Mouse (Mus musculus) CH12.LX (cell line): ENCODE results near the gene Tiam1. TPM values are rescaled to one million over a fixed set of nuclear protein-coding genes. Genes with fewer than 3 reads are reported as not detected.

ENCODE experiments used
- DNase-seq: peaks from one replicate; pipeline ENCODE4 v3.0.0-alpha.2; 2013; ENCODE audit errors: extremely low read depth
- H3K27ac ChIP-seq: 2 replicates; pipeline ENCODE4 v1.5.1; 2012; ENCODE audit warnings: low read depth, mild to moderate bottlenecking, control low read depth, moderate library complexity; ENCODE audit not compliant: insufficient read depth
- H3K27me3 ChIP-seq: replicated peaks from 2 replicates; pipeline ENCODE3; 2012; ENCODE audit warnings: inconsistent platforms
- H3K36me3 ChIP-seq, 2 experiments: replicated peaks in 1 of 2; 2 replicates each; pipeline versions ENCODE3 to v1.6.1; 2012; ENCODE audit warnings: inconsistent platforms in 1 of 2, low read length in 1 of 2, mild to moderate bottlenecking in 1 of 2, mixed read lengths in 1 of 2, moderate library complexity in 1 of 2; ENCODE audit not compliant: control insufficient read depth in 1 of 2, insufficient read depth in 1 of 2
- H3K4me1 ChIP-seq, 2 experiments: 2 replicates each; pipeline ENCODE4 v1.6.1; 2012; ENCODE audit warnings: inconsistent platforms in 1 of 2, moderate library complexity in 1 of 2; ENCODE audit not compliant: insufficient read depth in 2 of 2, control insufficient read depth in 1 of 2
- H3K4me2 ChIP-seq: 2 replicates; pipeline ENCODE4 v1.6.1; 2012; ENCODE audit warnings: low read depth, mild to moderate bottlenecking, control low read depth; ENCODE audit not compliant: poor library complexity, insufficient read depth, severe bottlenecking
- H3K4me3 ChIP-seq, 3 experiments: fragments of 150-350 bp in 1 of 3; sonication (generic) in 1 of 3; replicated peaks in 1 of 3; 2 replicates each; pipeline versions ENCODE3 to v1.5.1; 2011 to 2012; ENCODE audit warnings: low read depth in 2 of 3, low read length in 2 of 3, mild to moderate bottlenecking in 2 of 3, moderate library complexity in 2 of 3, control low read depth in 1 of 3, improper control_type of control experiment in 1 of 3, inconsistent platforms in 1 of 3, mixed read lengths in 1 of 3; ENCODE audit not compliant: poor library complexity in 1 of 3
- H3K79me2 ChIP-seq: replicated peaks from 2 replicates; pipeline ENCODE4 v1.6.1; 2012; ENCODE audit warnings: mild to moderate bottlenecking, moderate library complexity; ENCODE audit not compliant: control insufficient read depth, poor library complexity, insufficient read depth, severe bottlenecking; ENCODE audit errors: extremely low read depth
- H3K9ac ChIP-seq: 2 replicates; pipeline ENCODE4 v1.6.1; 2012; ENCODE audit warnings: low read depth, mild to moderate bottlenecking, control low read depth, moderate library complexity; ENCODE audit not compliant: insufficient read depth
- H3K9me3 ChIP-seq: replicated peaks from 2 replicates; pipeline ENCODE3; 2012; ENCODE audit warnings: low read length, inconsistent platforms, mixed read lengths
- CTCF ChIP-seq, 2 experiments: IDR thresholded peaks in 1 of 2; conservative IDR thresholded peaks in 1 of 2; 2 replicates each; pipeline ENCODE4 v1.5.1; 2011 to 2012; ENCODE audit warnings: low read depth in 2 of 2, low read length in 2 of 2, improper control_type of control experiment in 1 of 2, inconsistent platforms in 1 of 2, mild to moderate bottlenecking in 1 of 2, moderate library complexity in 1 of 2
- E2F4 ChIP-seq: IDR thresholded peaks from 2 replicates; pipeline ENCODE4 v1.6.1; 2011; ENCODE audit warnings: low read depth, low read length, improper control_type of control experiment; ENCODE audit not compliant: insufficient replicate concordance
- EP300 ChIP-seq: IDR thresholded peaks from 2 replicates; pipeline ENCODE4 v1.6.1; 2011; ENCODE audit warnings: low read length, improper control_type of control experiment
- GABPA ChIP-seq: IDR thresholded peaks from 2 replicates; pipeline ENCODE4 v1.6.1; 2012; ENCODE audit warnings: low read depth, low read length, improper control_type of control experiment, inconsistent platforms; ENCODE audit not compliant: insufficient replicate concordance
- HCFC1 ChIP-seq: IDR thresholded peaks from 2 replicates; pipeline ENCODE4 v1.6.1; 2012; ENCODE audit warnings: low read depth, mild to moderate bottlenecking, inconsistent platforms, low read length, improper control_type of control experiment
- IRF4 ChIP-seq: IDR thresholded peaks from 2 replicates; pipeline ENCODE4 v1.6.1; 2014; ENCODE audit warnings: low read depth, mild to moderate bottlenecking, inconsistent platforms, low read length, improper control_type of control experiment
- JUN ChIP-seq: IDR thresholded peaks from 2 replicates; pipeline ENCODE4 v1.6.1; 2011; ENCODE audit warnings: low read depth, mild to moderate bottlenecking, low read length, improper control_type of control experiment, moderate library complexity; ENCODE audit not compliant: insufficient read depth
- JUND ChIP-seq: conservative IDR thresholded peaks from 2 replicates; pipeline ENCODE4 v1.6.1; 2011; ENCODE audit warnings: low read depth, low read length, improper control_type of control experiment
- KAT2A ChIP-seq: IDR thresholded peaks from 2 replicates; pipeline ENCODE4 v1.6.1; 2012; ENCODE audit warnings: low read length, improper control_type of control experiment, inconsistent platforms; ENCODE audit not compliant: insufficient replicate concordance
- MAFK ChIP-seq: IDR thresholded peaks from 2 replicates; pipeline ENCODE4 v1.6.1; 2011; ENCODE audit warnings: low read length, improper control_type of control experiment; ENCODE audit not compliant: insufficient replicate concordance
- MAZ ChIP-seq: IDR thresholded peaks from 2 replicates; pipeline ENCODE4 v1.6.1; 2012; ENCODE audit warnings: low read depth, mild to moderate bottlenecking, inconsistent platforms, low read length, improper control_type of control experiment, moderate library complexity
- MYC ChIP-seq: IDR thresholded peaks from 2 replicates; pipeline ENCODE4 v1.6.1; 2011; ENCODE audit warnings: low read depth, mild to moderate bottlenecking, improper control_type of control experiment, low read length
- NELFE ChIP-seq: IDR thresholded peaks from 2 replicates; pipeline ENCODE4 v1.6.1; 2011; ENCODE audit warnings: low read depth, low read length, improper control_type of control experiment
- PAX5 ChIP-seq: IDR thresholded peaks from 2 replicates; pipeline ENCODE4 v1.6.1; 2012; ENCODE audit warnings: low read length, inconsistent platforms, mixed read lengths
- POLR2A ChIP-seq: IDR thresholded peaks from 2 replicates; pipeline ENCODE4 v1.6.1; 2011; ENCODE audit warnings: low read depth, mild to moderate bottlenecking, improper control_type of control experiment, low read length
- POLR2AphosphoS2 ChIP-seq: IDR thresholded peaks from 2 replicates; pipeline ENCODE4 v1.6.1; 2011; ENCODE audit warnings: low read depth, low read length, improper control_type of control experiment
- RAD21 ChIP-seq: IDR thresholded peaks from 2 replicates; pipeline ENCODE4 v1.6.1; 2011; ENCODE audit warnings: low read depth, mild to moderate bottlenecking, low read length, improper control_type of control experiment, moderate library complexity
- TCF12 ChIP-seq: IDR thresholded peaks from 2 replicates; pipeline ENCODE4 v1.6.1; 2014; ENCODE audit warnings: low read depth, mild to moderate bottlenecking, inconsistent platforms, low read length, improper control_type of control experiment
- UBTF ChIP-seq: IDR thresholded peaks from 2 replicates; pipeline ENCODE4 v1.6.1; 2012; ENCODE audit warnings: low read depth, mild to moderate bottlenecking, inconsistent platforms, low read length, improper control_type of control experiment, moderate library complexity
- USF2 ChIP-seq: conservative IDR thresholded peaks from 2 replicates; pipeline ENCODE4 v1.6.1; 2011; ENCODE audit warnings: low read depth, low read length, improper control_type of control experiment
- ZC3H11A ChIP-seq: IDR thresholded peaks from 2 replicates; pipeline ENCODE4 v1.6.1; 2012; ENCODE audit warnings: low read depth, mild to moderate bottlenecking, inconsistent platforms, low read length, improper control_type of control experiment
- ZKSCAN1 ChIP-seq: IDR thresholded peaks from 2 replicates; pipeline ENCODE4 v1.6.1; 2012; ENCODE audit warnings: low read depth, inconsistent platforms, low read length, improper control_type of control experiment, borderline replicate concordance
- ZMIZ1 ChIP-seq: IDR thresholded peaks from 2 replicates; pipeline ENCODE4 v1.6.1; 2012; ENCODE audit warnings: low read depth, mild to moderate bottlenecking, inconsistent platforms, low read length, improper control_type of control experiment
- ZNF384 ChIP-seq: IDR thresholded peaks from 2 replicates; pipeline ENCODE4 v1.6.1; 2012; ENCODE audit warnings: low read depth, low read length, improper control_type of control experiment, inconsistent platforms
- dilution Hi-C: fragments of 300-500 bp; cut with MboI; formaldehyde crosslinking; loops from 2 replicates; pipeline ENCODE4 v1.14.3; 2020; ENCODE audit warnings: low sequenced_read_pairs; ENCODE audit not compliant: extremely low pct_unique_long_range_greater_than_20kb, extremely low pct_ligation_motif_present
- in situ Hi-C: fragments of 300-500 bp; cut with MboI; formaldehyde crosslinking; loops from 3 replicates; pipeline ENCODE4 v1.14.3; 2019; ENCODE audit warnings: low sequenced_read_pairs, low pct_ligation_motif_present, low pct_unique_long_range_greater_than_20kb, mixed read lengths
- polyA plus RNA-seq: library from polyadenylated mRNA; unstranded; fragments of >175 nt; gene quantifications from 2 replicates; pipeline ENCODE4 v1.2.1, GENCODE M21; 2012; ENCODE audit warnings: low read depth; ENCODE audit not compliant: insufficient read length
- total RNA-seq, 2 experiments: library from RNA; depleted of rRNA; stranded (reverse); fragments of 300-350 nt in 1 of 2; fragments of >200 nt in 1 of 2; gene quantifications; 2 replicates each; pipeline ENCODE4 v1.2.3; 2012 to 2014

The Tiam1 gene
- total and polyA plus RNA-seq, 3 experiments = 0.03 to 0.40 (median 0.04) TPM

- no peak overlapping the region for H3K4me2 ChIP-seq
- in situ Hi-C loops (no loop called here), dilution Hi-C loops (no loop called here)
- TF ChIP-seq MAFK (no peak), HCFC1 (no peak), ZC3H11A (no peak), UBTF (no peak), CTCF (conservative IDR thresholded peaks at IDR 0.05 in 1 of 2, IDR thresholded peaks at IDR 0.05 in 1 of 2; ENCODE audit: low read depth in 2 of 2, low read length in 2 of 2) (no peak), E2F4 (no peak), JUN (no peak), RAD21 (no peak), POLR2A (no peak), NELFE (no peak), USF2 (no peak), MAZ (no peak), MYC (no peak)
- H3K4me3 ChIP-seq = no peak overlapping the region
- H3K27me3 ChIP-seq = peaks cover 3% of the 10 kb centered on the region
- DNase-seq = no peak
- no peak overlapping the region for H3K9ac ChIP-seq
- H3K36me3 ChIP-seq = no peaks in the 10 kb centered on the region
- H3K4me1 ChIP-seq = no peaks in the 10 kb centered on the region
- peaks cover 58% of the 10 kb centered on the region for H3K9me3 ChIP-seq
- H3K79me2 ChIP-seq = no peaks in the 10 kb centered on the region
- no peak overlapping the region for H3K27ac ChIP-seq
These were observed 151.8 kb downstream of the Tiam1 start for GRCm38 (mm10) chr16:89991701-89992152.

GRCm38 (mm10) chr16:89990288-89990955 lies 153.1 kb downstream of the Tiam1 start:
- Histone ChIP-seq H3K4me2 (no peak overlapping the region), H3K4me3 (no peak overlapping the region), H3K79me2 (no peaks in the 10 kb centered on the region), H3K27me3 (peaks cover 3% of the 10 kb centered on the region), H3K27ac (no peak overlapping the region), H3K4me1 (no peaks in the 10 kb centered on the region), H3K9me3 (peaks cover 59% of the 10 kb centered on the region), H3K36me3 (no peaks in the 10 kb centered on the region), H3K9ac (no peak overlapping the region)
- no peak for DNase-seq
- dilution Hi-C loops (no loop called here), in situ Hi-C loops (no loop called here)
- TF ChIP-seq ZC3H11A (no peak), ZMIZ1 (no peak), IRF4 (no peak), EP300 (no peak), POLR2AphosphoS2 (no peak), MAFK (no peak), PAX5 (no peak), MYC (no peak), RAD21 (no peak), USF2 (no peak), ZKSCAN1 (no peak), KAT2A (no peak), GABPA (no peak), UBTF (no peak), TCF12 (no peak), ZNF384 (no peak), HCFC1 (no peak), JUND (no peak)
